Mouse (Mus musculus) kidney, adult 10 weeks (tissue): ENCODE measurements around the gene Ocel1. TPM values are rescaled to one million over a fixed set of nuclear protein-coding genes. Genes with fewer than 3 reads are reported as not detected.

ENCODE experiments used
- polyA plus RNA-seq: library from polyadenylated mRNA; stranded (reverse); fragments of 350-450 nt; fragmentation: Illumina TruSeq; extraction: RNeasy Lipid Tissue Mini Kit (QIAGEN cat#74804); gene quantifications from one replicate; pipeline ENCODE4 v1.2.3, GENCODE M21; 2014; ENCODE audit warnings: low read depth, low replicate concordance

Ocel1 gene
- polyA plus RNA-seq, result 2.1 TPM

GRCm38 (mm10) chr8:71371236-71371848 lies at the start of gene Ocel1:
TSS of gene Ocel1 (plus strand) at chr8:71371298.

GRCm38 (mm10) chr8:71366771-71367528 lies 4.1 kb upstream of the Ocel1 start, which contains the start of gene Use1:
TSS of gene Use1 (plus strand) at chr8:71366848.

GRCm38 (mm10) chr8:71381421-71381970 lies 10.4 kb downstream of the Ocel1 start, which contains the start of gene Nr2f6:
TSS of gene Nr2f6 (minus strand) at chr8:71381960.

GRCm38 (mm10) chr8:71395629-71396028 lies 24.5 kb downstream of the Ocel1 start, which contains the start of gene Ushbp1:
TSS of gene Ushbp1 (minus strand) at chr8:71395802.

GRCm38 (mm10) chr8:71396639-71397305 lies 25.7 kb downstream of the Ocel1 start, which contains the start of gene Babam1:
TSS of gene Babam1 (plus strand) at chr8:71396861.

GRCm38 (mm10) chr8:71405401-71406098 lies 34.5 kb downstream of the Ocel1 start, which contains the start of gene Ankle1:
TSS of gene Ankle1 (plus strand) at chr8:71406010.

Other genes with a start within 250 kb of the Ocel1 start
- 1.3 TPM for gene Myo9b, start 98.6 kb upstream of the Ocel1 start, polyA plus RNA-seq
- gene Haus8, start 98.4 kb upstream of the Ocel1 start, polyA plus RNA-seq, result 1.9 TPM
- 2.1 TPM for gene Use1, start 4.5 kb upstream of the Ocel1 start, polyA plus RNA-seq
- gene Nr2f6, start 10.7 kb downstream of the Ocel1 start, polyA plus RNA-seq, result 2.5 TPM
- gene Ushbp1, start 24.5 kb downstream of the Ocel1 start, polyA plus RNA-seq, result 0.89 TPM
- 17.8 TPM for gene Babam1, start 25.6 kb downstream of the Ocel1 start, polyA plus RNA-seq
- gene Ankle1, start 34.7 kb downstream of the Ocel1 start, polyA plus RNA-seq, result not detected
- 0.77 TPM for gene Abhd8, start 92.4 kb downstream of the Ocel1 start, polyA plus RNA-seq
- gene Mrpl34, start 93.7 kb downstream of the Ocel1 start, polyA plus RNA-seq, result 16.9 TPM
- gene Dda1, start 97.9 kb downstream of the Ocel1 start, polyA plus RNA-seq, result 1.3 TPM
- gene Ano8, start 114.7 kb downstream of the Ocel1 start, polyA plus RNA-seq, result 0.85 TPM
- gene Gtpbp3, start 116.8 kb downstream of the Ocel1 start, polyA plus RNA-seq, result 1.4 TPM
- 6.2 TPM for gene Plvap, start 140.5 kb downstream of the Ocel1 start, polyA plus RNA-seq
- not detected for gene Ccdc194, start 154.4 kb downstream of the Ocel1 start, polyA plus RNA-seq
- 2.2 TPM for gene Bst2, start 166.2 kb downstream of the Ocel1 start, polyA plus RNA-seq
- gene Mvb12a, start 171.6 kb downstream of the Ocel1 start, polyA plus RNA-seq, result 1.8 TPM
- 2.3 TPM for gene Tmem221, start 187.6 kb downstream of the Ocel1 start, polyA plus RNA-seq
- 0.20 TPM for gene Nxnl1, start 195.3 kb downstream of the Ocel1 start, polyA plus RNA-seq
- 1.6 TPM for gene Slc27a1, start 197.6 kb downstream of the Ocel1 start, polyA plus RNA-seq
- gene Pgls, start 220.9 kb downstream of the Ocel1 start, polyA plus RNA-seq, result 0.20 TPM
- not detected for gene Fam129c, start 226.3 kb downstream of the Ocel1 start, polyA plus RNA-seq
- 26.0 TPM for gene Colgalt1, start 239.7 kb downstream of the Ocel1 start, polyA plus RNA-seq